Mouse (Mus musculus) spleen, postnatal 4 days (tissue): ENCODE measurements around the gene Pde4b.

Source experiments
- DNase-seq, 2 experiments: peaks; one replicate each; pipeline ENCODE4 v3.0.0; 2022; ENCODE audit warnings: low spot score in 2 of 2

The Pde4b gene

DNA sequence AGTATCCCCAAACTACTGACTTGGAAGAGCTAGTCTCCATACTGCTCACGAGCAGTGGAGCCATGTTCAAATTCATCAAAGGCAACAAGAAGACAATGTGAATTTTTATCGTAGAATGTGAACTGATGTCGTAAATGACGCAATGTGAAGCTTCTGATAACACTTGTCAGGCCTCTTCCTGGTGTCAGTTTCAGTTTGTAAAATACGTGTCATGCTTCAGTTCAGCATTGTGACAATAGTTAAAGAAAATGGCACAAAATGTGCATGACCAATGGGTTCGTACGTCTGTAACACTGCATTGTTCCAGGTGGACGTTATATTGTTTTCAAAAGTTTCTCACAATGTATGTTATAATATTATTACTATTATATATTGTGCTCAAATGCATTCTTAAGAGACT lies 519.5 kb downstream of the Pde4b start:
- DNase-seq: peak in 1 of 2 experiments; percentile 7

DNA sequence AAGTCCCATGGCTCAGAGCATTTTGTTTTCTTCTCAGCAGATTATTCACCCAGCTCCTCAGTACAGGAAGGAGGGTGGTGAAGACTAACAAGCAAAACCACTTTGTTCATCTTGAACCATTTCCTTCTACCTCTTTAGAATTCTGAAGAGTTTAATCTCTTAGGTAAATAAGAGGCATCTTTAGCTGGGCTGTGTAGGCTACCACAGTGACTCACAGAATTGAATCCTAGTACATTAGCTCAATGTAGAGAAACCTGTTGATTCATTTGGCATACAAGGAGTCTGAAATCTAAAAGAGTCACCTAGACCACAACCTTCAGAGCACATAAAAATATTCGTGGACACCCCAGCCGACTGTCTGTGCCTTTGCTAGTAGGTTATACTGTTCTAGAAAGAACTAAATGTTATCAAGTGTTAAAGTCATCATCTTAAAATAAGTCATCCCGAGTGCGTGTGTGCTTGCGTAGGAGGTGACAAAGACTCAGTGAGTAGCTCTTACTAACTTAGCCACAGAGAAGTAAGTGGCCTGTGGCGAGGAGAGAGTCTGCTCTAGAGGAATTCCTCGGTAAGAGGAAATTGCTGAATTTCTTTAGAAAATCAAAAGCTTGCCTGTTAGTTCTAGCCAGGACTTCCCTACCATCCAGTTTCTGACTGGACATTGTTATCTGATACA lies 520.5 kb downstream of the Pde4b start:
- peak in 1 of 2 experiments; percentile 34 for DNase-seq

DNA sequence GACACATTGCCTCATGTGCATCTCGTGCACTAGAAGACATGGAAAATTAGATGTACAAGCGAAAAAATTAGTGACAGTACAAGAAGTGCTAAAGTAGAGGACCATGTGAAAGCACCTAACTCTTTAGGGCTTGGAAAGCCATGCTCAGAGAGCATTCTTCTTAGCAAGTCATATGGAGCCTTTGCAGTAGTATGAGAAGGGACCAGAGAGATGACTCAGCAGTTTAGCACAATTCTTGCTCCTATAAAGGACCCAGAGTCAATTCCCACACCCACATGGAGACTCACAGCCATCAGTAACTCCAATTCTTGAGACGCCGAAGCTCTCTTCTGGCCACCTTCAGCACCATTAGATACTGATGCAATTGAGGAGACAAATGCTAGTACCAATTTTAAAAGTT lies 525.3 kb downstream of the Pde4b start:
- no peak for DNase-seq

DNA sequence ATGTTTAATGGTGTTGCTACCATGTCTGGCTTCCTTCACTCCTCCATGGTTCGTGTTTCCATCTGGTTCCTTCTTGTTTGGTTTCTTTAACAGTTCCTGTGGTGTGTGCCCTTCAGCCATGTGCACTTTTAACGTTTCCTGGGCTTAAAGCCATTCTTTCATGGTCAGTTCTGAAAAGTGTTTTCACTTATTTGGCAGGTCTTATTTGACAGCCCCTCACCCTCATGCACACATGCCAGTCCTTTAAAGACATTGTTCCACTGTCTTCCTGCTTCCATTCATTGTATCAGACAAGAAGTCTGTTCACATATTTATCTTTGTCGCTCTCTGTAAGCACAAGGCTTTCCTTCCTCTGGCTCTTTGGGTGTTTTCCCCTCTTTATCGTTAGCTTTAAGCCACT lies 530.4 kb downstream of the Pde4b start:
- DNase-seq: no peak

DNA sequence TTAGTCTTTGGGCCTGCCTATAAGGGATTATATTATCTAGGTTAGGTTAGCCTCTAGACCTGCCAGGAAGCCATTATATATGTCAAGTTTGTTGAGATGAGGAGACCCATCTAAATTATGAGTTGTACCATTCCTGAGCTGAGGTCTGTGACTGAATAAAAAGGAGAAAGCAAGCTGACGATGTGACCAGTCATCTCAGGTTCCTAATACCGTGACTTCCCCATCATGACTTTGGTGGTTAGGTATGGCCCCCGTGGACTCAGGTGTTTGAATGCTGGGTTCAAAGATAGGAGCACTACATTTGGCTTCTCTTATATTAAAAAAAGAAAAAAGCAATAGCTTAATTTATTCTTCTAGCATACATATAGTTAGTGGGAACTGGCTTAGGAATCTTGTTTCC lies 531.3 kb downstream of the Pde4b start:
- no peak for DNase-seq

DNA sequence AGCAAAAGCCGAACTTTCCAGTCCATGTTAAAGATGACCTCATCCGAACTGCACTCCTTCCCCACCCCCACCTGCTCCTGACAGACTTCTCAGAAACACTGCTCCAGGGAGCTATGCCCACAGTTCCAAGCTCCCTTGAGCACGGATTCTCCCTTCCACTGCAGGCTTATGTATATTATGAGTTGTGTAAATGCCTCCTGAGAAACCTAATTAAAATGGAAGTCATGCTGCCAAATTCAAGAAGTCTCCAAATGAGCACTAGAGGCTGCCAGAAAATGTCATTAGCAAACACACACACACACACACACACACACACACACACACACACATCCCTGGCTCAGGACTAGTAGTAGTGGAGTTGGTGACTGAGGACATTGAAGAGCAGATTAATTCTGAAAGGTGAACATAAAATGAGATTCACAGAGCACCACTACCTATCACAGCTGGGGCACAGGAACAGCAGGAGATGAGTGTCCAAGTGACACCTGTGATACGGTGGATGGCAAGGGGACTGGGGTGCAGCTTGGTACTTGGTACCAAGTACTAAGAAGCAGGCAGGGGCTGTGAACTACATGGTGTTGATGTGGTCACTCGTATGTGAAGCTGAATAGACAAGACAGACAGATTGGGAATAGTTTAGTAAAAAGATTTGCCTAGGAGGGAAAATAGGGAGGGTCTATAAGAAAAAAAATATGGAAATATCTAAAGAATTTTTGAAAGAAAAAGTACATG lies 533.0 kb downstream of the Pde4b start:
- DNase-seq: no peak

DNA sequence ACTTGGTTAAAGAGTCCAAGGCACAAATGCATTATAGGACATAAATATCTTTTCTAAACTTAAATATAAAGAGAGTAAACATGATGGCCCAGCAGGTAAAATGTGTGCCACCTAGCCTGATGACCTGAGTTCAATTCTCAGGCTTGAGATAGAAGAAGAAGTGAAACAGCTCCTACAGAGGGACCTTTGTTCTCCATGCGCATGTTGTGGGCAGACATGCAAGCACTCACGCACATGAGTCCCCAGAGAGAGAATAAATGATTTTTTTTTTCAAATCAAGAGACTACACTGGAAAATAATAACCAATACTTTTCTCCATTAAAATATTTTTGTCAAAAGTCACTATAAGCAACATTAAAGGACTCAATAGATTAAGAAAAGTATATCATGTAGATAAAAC lies 533.8 kb downstream of the Pde4b start:
- no peak for DNase-seq

DNA sequence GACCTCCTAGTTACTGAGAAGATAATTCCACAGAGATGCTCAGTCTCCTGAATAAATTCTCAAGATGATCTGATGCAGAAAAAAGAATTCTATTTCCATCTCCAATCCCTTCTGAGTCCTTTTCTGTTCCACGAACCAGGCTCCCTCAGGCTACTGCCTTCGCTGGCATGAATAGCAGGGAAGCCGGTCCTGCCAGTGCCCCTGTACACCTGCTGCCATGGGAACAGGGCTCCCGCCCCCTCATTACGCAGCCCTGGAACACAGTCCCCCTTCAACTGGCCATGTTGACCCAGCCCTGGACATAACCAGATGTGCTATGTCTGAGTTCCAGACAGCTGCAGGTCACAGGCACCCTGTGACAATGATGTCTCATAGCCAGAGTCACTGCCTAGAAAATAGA lies 535.6 kb downstream of the Pde4b start:
- DNase-seq: no peak

DNA sequence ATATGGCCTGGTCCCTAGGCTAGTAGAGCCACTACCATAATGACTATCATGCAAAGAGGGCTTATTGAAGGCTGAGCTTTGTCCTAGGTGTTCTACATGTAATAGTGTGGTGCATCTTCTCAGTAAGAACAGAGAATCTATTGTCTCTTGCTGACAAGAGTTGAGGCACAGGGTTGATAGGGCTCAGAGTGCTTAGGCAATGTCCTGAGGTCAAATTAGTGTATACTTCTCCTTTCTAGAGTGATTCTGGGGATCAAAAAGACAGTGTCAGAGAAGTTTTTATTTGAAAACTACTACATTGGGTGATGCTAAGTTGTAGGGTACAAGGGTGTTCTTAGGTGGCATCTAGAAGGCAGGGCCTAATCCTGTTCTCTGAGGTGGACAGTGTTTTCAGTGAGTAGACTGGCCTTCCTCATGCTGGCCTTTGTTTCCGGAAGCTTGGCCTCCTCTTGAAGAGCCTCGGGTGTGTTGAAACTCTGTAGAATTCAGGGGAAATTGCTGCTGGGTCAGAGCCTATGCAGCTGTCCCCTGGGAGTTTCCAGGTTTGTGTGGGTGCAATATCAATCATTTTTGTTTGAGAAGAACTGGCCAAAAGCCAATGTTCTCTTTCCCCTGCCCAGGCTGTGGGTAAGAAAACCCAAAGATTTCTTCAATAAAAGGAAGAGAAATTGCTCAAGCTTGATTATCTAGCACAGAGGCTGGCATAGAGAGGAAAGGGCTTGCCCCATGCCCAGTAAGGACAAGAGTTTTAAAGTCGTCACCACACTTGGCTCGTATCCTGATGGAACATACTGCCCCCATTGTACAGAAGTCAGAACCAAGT lies 536.7 kb downstream of the Pde4b start:
- DNase-seq: no peak

DNA sequence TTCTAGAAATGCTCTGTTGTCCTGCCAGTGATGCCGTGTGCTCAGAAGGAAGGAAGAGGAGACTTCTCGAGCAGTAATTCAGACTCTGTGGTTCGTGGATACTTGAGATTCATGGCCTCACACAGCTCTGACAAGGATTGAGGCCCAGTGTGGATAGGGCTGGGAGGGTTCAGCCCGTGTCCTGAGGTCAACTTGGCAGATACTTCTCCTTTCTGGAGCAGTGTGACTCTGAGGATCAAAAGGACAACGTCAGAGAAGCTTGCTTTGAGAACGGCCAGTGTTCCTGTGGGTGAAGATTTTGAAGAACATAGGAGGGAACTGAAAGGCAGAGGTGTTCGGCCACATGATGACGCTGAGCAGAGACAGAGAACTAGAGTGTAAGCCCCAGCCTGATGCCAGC lies 537.6 kb downstream of the Pde4b start:
- DNase-seq: peak in 1 of 2 experiments; percentile 17

DNA sequence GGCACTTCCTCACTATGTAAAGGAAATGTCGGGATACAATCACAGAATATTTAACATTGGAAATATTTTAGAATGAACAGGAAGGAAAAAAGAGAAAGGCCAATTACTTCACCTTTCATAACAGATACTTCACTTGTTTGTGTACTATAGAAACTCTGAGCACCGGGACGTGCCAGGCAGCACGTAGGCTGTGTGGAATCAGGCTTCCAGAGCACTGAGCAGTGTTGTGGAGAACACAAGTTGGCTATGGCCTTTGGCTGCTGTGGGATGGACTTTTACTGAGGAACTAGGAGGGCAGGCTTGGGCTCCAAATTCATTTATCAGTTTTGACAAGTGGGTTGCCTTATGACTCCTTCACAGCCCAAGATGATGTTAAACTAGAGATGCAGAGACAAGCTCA lies 540.5 kb downstream of the Pde4b start:
- no peak for DNase-seq

DNA sequence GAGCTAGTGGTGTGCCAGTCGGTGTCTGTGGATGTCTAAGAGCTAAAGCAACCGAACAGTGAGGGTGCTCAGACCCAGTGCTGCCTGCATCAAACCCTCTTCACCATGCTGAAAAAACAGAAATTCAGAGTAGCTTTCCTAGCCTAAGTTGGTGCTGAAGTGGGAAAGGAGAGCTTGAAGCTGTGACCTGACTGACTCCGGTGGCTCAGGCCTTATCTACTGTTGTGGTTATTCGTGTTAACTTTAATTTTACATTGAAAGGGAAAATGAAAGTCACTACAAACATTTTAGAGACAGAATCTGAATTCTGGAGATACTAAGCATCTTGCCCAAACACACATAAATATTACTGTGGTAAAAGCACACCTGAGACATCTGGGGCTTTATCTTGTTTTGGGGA lies 542.3 kb downstream of the Pde4b start:
- no peak for DNase-seq

DNA sequence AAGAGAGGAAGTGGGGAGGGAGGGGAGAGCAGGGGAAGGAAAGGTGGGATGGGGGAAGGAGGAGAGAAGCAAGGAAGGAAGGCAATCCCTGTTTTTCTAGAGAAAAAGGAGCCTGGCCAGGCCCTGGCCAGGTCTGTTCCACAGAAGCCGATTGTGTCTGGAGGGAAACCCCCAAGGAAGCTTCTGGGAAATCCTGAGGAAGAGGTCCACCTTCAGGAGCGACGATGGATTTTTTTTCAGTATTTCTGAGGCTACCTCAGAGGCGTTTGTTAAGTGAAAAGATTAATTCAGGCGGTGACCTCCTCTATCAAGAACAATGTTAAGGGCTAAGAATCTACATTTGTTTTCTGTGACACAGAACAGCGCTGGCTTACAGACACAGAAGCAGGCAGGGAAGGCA lies 542.9 kb downstream of the Pde4b start:
- DNase-seq: no peak

DNA sequence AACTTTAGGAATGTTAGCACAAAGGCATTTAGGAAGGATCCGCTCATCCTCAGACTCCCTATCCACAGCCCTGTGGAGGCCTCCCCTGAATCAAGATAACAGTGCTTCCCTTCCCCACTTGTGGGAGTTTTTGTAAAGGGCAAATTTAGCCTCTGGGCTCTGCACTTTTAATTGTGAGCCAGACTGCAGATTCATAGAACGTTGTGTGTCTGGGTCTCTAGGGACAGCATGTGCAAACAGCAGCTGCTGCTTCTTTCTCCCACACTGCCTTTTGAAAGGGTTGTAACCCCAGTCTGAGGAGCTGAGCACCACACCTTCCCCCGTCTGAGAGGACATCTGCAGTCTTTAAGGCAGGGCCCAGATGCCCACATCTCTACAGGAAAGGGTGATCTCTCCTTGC lies 544.3 kb downstream of the Pde4b start:
- no peak for DNase-seq

DNA sequence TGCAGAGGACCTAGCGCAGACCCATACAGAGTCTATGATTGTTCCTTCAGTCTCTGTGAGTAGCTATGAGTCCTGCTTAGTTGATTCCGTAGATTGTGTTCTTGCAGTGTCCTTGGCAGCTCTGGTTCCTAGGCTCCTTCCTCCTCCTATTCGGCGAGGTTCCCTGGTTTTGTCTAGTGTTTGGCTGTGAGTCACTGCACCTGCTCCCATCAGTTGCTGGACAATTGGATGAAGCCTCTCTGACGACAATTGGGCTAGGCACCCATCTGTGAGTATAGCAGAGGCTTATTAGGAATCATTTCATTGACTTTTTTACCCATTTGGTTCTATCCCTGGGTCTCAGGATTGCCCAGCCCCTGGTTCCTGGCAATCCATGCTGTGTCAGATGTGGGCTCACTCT lies 545.9 kb downstream of the Pde4b start:
- no peak for DNase-seq

DNA sequence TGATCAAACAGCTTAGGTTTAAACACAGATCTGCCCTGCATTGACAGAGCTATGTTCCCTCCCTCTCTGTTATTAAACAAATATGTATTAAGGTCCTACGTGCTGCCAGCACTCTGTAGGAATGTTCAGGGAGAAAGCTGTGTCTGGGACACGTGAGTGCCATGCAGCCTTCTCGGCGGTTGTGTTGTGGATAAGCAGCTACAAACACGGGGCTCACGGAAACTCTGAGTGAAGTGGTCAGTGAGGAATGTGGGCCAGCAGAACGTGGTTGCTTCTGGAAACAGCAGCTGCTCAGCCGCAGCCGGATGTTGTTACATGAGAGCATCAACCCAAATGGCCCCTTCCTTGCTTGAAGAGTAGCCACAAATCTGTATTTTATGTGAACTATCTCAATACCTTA lies 547.9 kb downstream of the Pde4b start:
- DNase-seq: no peak

DNA sequence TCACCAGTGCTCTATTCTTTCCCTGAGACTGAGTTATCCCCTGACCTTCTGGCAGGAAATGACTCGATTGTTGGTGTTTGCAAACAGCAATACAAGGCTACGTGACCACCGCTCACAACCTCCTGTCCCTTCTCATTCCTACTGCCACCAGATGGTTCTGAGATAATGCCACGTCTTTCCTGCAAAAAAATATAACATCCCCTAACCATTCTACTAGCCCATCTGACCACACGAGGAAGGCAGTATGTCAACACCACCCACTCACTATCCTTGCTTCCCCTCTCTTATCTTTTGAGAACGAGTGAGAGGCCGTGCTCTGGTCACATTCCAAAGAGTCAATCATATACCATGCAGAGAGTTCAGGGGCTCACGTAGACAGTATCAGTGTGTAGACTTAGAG lies 548.6 kb downstream of the Pde4b start:
- DNase-seq: no peak

DNA sequence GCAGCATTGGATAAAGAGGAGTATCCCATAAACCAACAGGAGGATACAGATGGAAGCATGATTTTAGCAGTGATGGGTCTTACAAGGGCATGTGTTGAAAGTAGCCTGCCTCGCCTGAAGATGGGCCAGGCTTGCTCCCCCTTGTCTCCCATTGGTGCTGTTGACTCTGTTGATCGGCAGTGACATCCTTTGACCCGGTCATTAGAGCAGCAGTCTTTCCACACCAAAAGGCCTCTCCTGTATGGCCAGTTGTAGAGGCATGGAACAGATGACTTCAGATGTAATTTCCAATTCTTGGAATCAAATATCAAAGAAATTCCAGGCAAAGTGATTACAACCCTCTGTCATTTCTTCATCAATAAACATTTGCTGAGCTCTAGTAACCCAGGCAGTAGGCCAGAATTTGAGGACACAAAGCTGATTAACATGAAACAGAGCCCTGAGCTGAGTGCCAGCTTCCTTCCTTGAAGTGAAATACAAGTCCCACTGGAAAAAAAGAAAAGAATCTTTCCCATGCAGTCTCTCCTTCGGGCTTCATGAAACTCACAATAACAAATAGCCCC lies 550.1 kb downstream of the Pde4b start:
- DNase-seq: no peak

DNA sequence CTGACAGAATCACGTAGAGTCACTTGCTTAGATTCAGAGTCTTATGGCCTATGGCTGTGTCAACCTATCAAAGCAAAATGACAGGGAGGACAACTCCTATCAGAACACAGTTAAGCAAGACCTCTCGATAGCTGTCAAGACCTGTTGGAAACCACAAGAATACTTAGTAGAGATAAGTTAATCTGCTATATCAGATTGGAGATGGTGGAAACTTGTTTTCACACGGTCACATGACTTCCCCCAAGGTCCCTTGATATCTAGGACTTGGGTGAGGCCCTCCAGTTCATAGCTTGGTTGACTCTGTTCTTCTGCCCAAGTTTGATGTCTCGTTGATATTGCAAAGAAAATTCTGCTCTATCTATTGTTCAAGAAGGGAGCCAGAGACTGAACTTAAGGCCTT lies 553.6 kb downstream of the Pde4b start:
- DNase-seq: no peak

DNA sequence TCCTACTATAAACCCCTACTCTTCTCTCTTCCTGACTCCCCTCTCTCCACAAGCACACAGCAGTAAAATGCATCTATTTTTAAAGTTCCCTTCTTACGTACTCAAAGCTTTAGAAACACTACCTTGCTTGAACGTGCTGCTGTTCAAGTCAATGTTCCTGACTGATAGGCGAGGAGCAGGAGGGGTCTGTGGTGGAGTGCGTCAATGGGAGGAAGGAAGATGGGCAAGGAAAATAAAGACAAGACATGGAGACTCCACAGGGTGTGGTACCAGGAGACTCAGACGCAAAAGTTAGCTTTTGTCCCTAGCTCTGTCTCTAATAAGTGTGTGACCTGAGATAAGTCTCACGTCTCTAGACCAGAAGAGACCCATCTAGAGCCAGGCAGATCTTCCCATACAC lies 556.7 kb downstream of the Pde4b start:
- DNase-seq: no peak

DNA sequence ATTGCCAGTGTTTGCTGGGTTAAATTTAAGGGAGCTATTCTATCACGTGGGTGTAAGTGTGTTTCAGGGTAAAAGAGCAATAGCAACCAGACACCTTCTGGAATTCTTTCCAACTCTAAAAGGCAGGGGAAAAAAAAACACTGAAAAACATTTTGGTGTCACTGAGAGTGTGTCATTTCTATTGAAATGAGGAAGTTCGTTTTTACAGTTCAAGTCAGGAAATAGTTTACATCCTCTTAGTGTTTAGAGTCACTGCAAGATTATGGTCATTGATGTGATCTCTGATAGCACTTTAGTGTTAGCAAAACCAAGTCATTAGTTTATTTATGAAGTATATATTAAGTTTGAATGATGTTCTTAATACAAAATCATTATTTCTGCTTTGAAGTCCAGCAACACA lies 559.7 kb downstream of the Pde4b start:
- DNase-seq: no peak

DNA sequence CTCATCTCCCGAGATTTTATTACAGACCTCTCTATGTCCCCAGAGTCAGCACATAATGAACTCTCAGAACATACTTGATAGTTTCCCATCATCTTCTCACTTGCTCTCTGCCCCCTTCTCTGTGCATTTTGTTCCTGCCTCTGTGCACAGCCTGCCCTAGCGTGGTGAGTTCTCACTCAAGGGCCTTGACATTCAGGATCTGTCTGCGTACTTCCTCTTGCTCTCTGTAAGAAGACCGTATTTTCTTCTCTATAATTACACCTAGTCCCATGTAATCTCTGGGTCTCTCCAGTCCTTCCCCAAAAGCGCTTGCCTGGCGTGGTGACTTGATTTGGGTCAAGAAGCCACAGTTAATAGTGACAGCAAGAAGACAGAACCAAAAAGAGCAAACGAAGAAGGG lies 568.0 kb downstream of the Pde4b start:
- no peak for DNase-seq
